Mouse (Mus musculus) liver, embryonic 15.5 days (tissue): ENCODE results near the gene Lgr6. TPM values are rescaled to one million over a fixed set of nuclear protein-coding genes. Genes with fewer than 3 reads are reported as not detected.
A peak's percentile ranks its signal among the peaks of the same experiment; 100 is the strongest.

Experiments
- ATAC-seq: fragments of 200-750 bp; cut with Nextera tagmentation; 2 replicates; pipeline ENCODE4 v1.8.0; 2017; ENCODE audit warnings: moderate number of reproducible peaks, mild to moderate bottlenecking, moderate library complexity; ENCODE audit not compliant: insufficient read depth
- H3K27ac ChIP-seq: fragments of 300-500 bp; sonication (generic); replicated peaks from 2 replicates; pipeline ENCODE4 v1.5.1; 2015; ENCODE audit warnings: mild to moderate bottlenecking, inconsistent platforms
- H3K27me3 ChIP-seq: fragments of 300-500 bp; sonication (generic); 2 replicates; pipeline ENCODE4 v1.6.1; 2015; ENCODE audit warnings: mild to moderate bottlenecking, inconsistent platforms
- H3K36me3 ChIP-seq: fragments of 300-500 bp; sonication (generic); replicated peaks from 2 replicates; pipeline ENCODE4 v1.6.1; 2015; ENCODE audit warnings: moderate library complexity, mild to moderate bottlenecking, inconsistent platforms
- H3K4me1 ChIP-seq: fragments of 300-500 bp; sonication (generic); replicated peaks from 2 replicates; pipeline ENCODE4 v1.6.1; 2015; ENCODE audit warnings: inconsistent platforms
- H3K4me2 ChIP-seq: fragments of 300-500 bp; sonication (generic); 2 replicates; pipeline ENCODE4 v1.6.1; 2015; ENCODE audit warnings: moderate library complexity, mild to moderate bottlenecking, inconsistent platforms
- H3K4me3 ChIP-seq: fragments of 300-500 bp; sonication (generic); replicated peaks from 2 replicates; pipeline ENCODE4 v1.5.1; 2015; ENCODE audit warnings: mild to moderate bottlenecking, inconsistent platforms
- H3K9ac ChIP-seq: fragments of 300-500 bp; sonication (generic); 2 replicates; pipeline ENCODE4 v1.6.1; 2015; ENCODE audit warnings: moderate library complexity, mild to moderate bottlenecking, inconsistent platforms
- H3K9me3 ChIP-seq: fragments of 300-500 bp; sonication (generic); replicated peaks from 2 replicates; pipeline ENCODE4 v1.6.1; 2016; ENCODE audit warnings: inconsistent platforms
- WGBS: fragments of 180-500 bp; shearing (Covaris S2); methylation state at CpG from one replicate; pipeline ENCODE4 v1.1.7; 2015; ENCODE audit warnings: mixed read lengths; ENCODE audit not compliant: insufficient replicate concordance; 5-methylcytosine and 5-hydroxymethylcytosine counted together
- polyA plus RNA-seq: library from polyadenylated mRNA; unstranded; fragments of >200 nt; fragmentation: Nextera tagmentation; extraction: Ambion mirVana; gene quantifications from 2 replicates; pipeline ENCODE4 v1.2.1, GENCODE M21; 2015

Gene Lgr6
- polyA plus RNA-seq, 1 experiment from 2014 or later, result 0.18 TPM

DNA sequence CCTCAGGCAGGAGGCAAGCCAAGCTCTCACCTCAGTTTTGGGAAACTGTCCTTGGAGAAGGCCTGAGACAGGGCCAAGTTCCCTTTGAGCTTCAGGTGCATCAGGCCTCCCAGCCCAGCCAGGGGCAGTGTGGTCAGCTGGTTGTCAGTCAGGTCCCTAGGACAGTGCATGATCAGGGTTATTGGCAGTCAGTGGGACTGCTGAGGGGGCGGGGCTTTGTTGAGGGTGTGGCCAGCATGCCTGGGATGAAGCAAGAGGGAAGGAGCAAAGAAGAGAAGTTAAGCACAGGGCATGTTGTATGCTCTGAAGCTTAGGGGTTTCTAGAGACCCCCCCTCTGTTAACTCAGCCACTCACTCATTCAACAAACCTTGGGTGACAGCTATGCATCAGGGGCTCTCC is 109.1 kb downstream of the Lgr6 start:
- no peak overlapping the region for H3K4me2 ChIP-seq
- no peak for ATAC-seq
- no peaks in the 10 kb centered on the region for H3K4me1 ChIP-seq
- no peaks in the 10 kb centered on the region for H3K9me3 ChIP-seq
- H3K27me3 ChIP-seq, result peaks cover 12% of the 10 kb centered on the region; the same call in 1 of the 2 replicates
- no peak overlapping the region for H3K4me3 ChIP-seq
- no peak overlapping the region for H3K9ac ChIP-seq
- no peaks in the 10 kb centered on the region for H3K36me3 ChIP-seq
- WGBS, result 0% methylated on average over 1 of the region's 1 CpGs
- H3K27ac ChIP-seq, result no peak overlapping the region

GRCm38 (mm10) chr1:134995437-134995836 is 109.6 kb downstream of the Lgr6 start:
- no peak overlapping the region for H3K27ac ChIP-seq
- H3K4me1 ChIP-seq, result no peaks in the 10 kb centered on the region
- H3K4me3 ChIP-seq, result no peak overlapping the region
- no peak for ATAC-seq
- 66% methylated on average over 4 of the region's 4 CpGs for WGBS
- H3K9me3 ChIP-seq, result no peaks in the 10 kb centered on the region
- H3K27me3 ChIP-seq, result peaks cover 16% of the 10 kb centered on the region
- no peaks in the 10 kb centered on the region for H3K36me3 ChIP-seq
- H3K9ac ChIP-seq, result no peak overlapping the region
- no peak overlapping the region for H3K4me2 ChIP-seq

GRCm38 (mm10) chr1:134994739-134995138 is 110.3 kb downstream of the Lgr6 start:
- no peak overlapping the region for H3K4me2 ChIP-seq
- WGBS, result 55% methylated on average over 3 of the region's 3 CpGs

DNA sequence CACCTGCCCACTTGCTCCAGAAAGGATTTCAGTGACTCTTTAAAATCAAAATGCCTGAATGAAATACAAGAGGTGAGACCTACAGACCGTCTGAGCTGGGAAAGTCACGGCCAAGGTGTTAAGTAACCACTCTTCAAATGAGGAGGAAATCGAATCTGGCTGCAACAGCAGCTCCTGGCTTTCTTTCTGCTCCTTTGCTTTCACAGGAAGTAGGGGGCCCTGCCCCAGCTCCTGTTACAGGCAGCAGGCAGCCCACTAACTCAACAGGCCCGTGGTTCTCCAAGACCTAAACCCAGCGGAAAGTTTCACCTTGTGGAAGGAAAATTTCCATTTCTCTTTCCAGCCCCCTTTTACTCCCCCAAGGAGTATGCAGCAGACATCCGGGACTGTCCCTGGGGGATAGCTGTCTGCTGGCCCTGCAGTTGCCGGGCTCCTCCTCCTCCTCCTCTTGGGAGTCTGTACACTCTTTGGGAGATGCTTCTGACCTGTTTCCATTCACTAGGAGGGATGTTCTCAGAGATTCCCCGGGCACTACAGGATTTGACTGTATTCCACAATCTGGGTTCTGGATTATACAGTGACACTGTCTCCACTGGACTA is 112.9 kb downstream of the Lgr6 start:
- Histone ChIP-seq H3K4me3 (no peak overlapping the region), H3K27ac (no peak overlapping the region), H3K4me1 (peaks cover 10% of the 10 kb centered on the region), H3K9me3 (no peaks in the 10 kb centered on the region), H3K27me3 (peaks cover 47% of the 10 kb centered on the region), H3K36me3 (no peaks in the 10 kb centered on the region), H3K4me2 (no peak overlapping the region), H3K9ac (no peak overlapping the region)
- WGBS, result 23% methylated on average over 8 of the region's 8 CpGs
- no peak for ATAC-seq

More at GRCm38 (mm10) chr1:134994739-134995138, 110.3 kb downstream of the Lgr6 start:
- no peak for ATAC-seq
- H3K27ac ChIP-seq, result no peak overlapping the region
- peaks cover 23% of the 10 kb centered on the region for H3K27me3 ChIP-seq
- H3K36me3 ChIP-seq, result no peaks in the 10 kb centered on the region
- no peaks in the 10 kb centered on the region for H3K4me1 ChIP-seq
- no peak overlapping the region for H3K4me3 ChIP-seq
- H3K9ac ChIP-seq, result no peak overlapping the region
- H3K9me3 ChIP-seq, result no peaks in the 10 kb centered on the region

GRCm38 (mm10) chr1:134989372-134989771 is 115.7 kb downstream of the Lgr6 start:
- Histone ChIP-seq H3K4me1 (peaks cover 10% of the 10 kb centered on the region), H3K4me2 (no peak overlapping the region), H3K9ac (no peak overlapping the region), H3K4me3 (no peak overlapping the region), H3K9me3 (no peaks in the 10 kb centered on the region), H3K27me3 (peaks cover 51% of the 10 kb centered on the region), H3K36me3 (no peaks in the 10 kb centered on the region), H3K27ac (no peak overlapping the region)
- 5% methylated on average over 7 of the region's 7 CpGs for WGBS
- ATAC-seq, result no peak

DNA sequence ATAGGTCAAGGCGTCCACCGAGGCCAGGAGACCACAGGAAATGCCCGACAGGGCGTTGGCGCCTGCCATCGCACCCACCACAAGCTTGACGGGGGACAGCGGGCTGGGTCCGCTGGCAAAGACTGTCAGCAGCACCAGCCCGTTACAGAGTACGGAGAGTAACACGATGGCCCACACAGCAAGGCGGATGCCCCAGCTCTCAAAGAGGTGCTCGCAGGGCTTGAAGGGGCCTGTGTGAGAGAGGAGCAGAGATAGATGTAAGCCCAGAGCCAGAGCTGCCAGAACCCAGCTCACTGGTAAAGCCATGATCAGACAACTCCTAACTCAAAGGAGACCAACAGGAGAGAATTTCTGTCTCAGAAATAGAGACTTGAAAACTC is 117.1 kb downstream of the Lgr6 start:
- 11% methylated on average over 14 of the region's 14 CpGs for WGBS
- Histone ChIP-seq H3K4me1 (peaks cover 10% of the 10 kb centered on the region), H3K4me2 (peak overlapping the region; percentile 65), H3K27ac (no peak overlapping the region), H3K9ac (no peak overlapping the region), H3K27me3 (peaks cover 48% of the 10 kb centered on the region), H3K9me3 (no peaks in the 10 kb centered on the region), H3K36me3 (no peaks in the 10 kb centered on the region), H3K4me3 (peak overlapping the region; percentile 37)
- ATAC-seq, result no peak

DNA sequence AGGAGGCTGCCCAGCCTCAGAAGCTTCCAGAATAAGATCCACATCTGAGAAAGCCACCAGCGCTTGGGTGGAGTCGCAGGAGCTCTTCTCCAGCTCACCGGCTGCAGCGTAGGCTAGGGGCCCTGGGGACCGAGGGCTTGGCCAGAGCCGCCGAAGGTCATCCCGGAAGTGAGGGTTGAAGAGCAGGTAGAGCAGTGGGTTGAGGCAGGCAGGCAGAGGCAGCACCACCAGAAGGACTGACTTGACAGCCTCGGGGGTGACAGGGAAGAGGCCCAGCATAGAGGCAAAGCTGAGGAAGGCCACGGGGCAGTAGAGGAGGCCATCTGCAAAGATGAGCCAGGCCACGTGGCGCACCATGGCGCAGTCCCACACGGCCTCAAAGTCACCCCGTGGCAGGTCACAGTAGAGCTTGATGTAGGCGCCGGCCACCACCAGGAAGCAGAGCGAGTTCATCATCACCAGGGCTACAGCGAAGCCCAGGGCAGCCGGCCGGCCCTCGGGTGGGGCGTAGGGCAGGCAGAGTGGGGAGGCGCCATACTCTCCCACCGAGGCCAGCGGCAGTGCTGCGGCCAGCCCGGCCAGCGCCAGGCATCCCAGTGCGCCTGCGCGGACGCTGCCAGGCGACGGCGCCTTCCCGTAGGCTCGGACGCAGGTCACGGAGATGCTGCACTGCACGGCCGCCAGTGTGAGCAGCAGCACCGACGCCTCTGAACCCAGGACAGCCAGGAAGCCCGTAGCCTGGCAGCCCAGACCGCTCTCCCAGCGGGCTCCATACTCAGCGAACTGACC is 117.7 kb downstream of the Lgr6 start:
- 27% methylated on average over 48 of the region's 48 CpGs for WGBS
- Histone ChIP-seq H3K27ac (no peak overlapping the region), H3K9me3 (no peaks in the 10 kb centered on the region), H3K36me3 (no peaks in the 10 kb centered on the region), H3K4me3 (peak overlapping the region; percentile 37), H3K4me2 (peak overlapping the region; percentile 65), H3K4me1 (peaks cover 10% of the 10 kb centered on the region), H3K27me3 (peaks cover 48% of the 10 kb centered on the region), H3K9ac (no peak overlapping the region)
- peak; percentile 18; the same call in 1 of the 2 replicates for ATAC-seq

- Histone ChIP-seq H3K9me3 (no peaks in the 10 kb centered on the region), H3K4me2 (no peak overlapping the region), H3K4me1 (no peaks in the 10 kb centered on the region), H3K27me3 (no peaks in the 10 kb centered on the region), H3K4me3 (no peak overlapping the region), H3K36me3 (peaks cover 70% of the 10 kb centered on the region), H3K27ac (no peak overlapping the region), H3K9ac (no peak overlapping the region)
- no peak for ATAC-seq
- WGBS, result 67% methylated on average over 1 of the region's 1 CpGs
Observed at GRCm38 (mm10) chr1:134972920-134973319, 132.2 kb downstream of the Lgr6 start.

DNA sequence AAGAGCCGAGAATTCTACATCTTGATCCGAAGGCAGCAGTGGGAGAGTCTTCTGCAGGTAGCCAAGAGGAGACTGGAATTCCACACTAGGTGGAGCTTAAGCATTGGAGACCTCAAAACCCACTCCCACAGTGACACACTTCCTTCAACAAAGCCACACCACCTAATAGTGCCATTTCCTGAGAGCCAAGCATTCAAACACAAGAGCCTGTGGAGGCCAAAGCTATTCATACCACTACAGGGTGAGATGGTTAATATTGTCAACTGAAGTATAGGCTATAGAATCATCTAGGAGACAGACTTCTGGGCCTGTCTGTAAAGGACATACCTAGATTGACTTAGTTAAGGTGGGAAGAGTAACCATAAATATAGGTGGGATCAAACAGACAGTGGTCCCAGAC is 139.6 kb downstream of the Lgr6 start:
- H3K9me3 ChIP-seq, result no peaks in the 10 kb centered on the region
- H3K36me3 ChIP-seq, result peaks cover 45% of the 10 kb centered on the region
- 83% methylated on average over 2 of the region's 2 CpGs for WGBS
- ATAC-seq, result no peak
- H3K27ac ChIP-seq, result no peak overlapping the region
- peaks cover 24% of the 10 kb centered on the region for H3K4me1 ChIP-seq
- no peak overlapping the region for H3K4me2 ChIP-seq
- no peak overlapping the region for H3K4me3 ChIP-seq
- no peaks in the 10 kb centered on the region for H3K27me3 ChIP-seq
- no peak overlapping the region for H3K9ac ChIP-seq

DNA sequence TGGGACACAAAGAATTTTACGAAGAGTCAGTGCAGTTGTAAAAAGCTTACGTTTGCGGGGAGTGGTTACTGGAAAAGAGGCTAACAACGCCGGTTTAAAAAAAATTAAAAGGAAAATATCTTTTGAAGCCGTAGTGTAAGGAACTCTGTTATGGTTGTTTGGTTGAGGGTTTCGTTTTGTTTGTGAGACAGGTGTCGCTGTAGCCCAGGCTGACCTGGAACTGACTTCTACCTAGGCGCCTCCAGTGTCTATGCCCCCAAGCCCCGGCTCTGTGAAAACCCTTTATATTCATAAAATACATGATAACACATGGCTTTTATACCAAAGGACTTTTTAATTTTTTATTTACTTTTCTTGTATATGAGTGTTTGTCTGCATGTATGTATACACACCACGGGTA is 142.3 kb downstream of the Lgr6 start:
- peak overlapping the region; percentile 91 for H3K4me2 ChIP-seq
- no peaks in the 10 kb centered on the region for H3K9me3 ChIP-seq
- WGBS, result 3% methylated on average over 11 of the region's 11 CpGs
- H3K36me3 ChIP-seq, result peaks cover 20% of the 10 kb centered on the region
- peak overlapping the region; percentile 76 for H3K9ac ChIP-seq
- H3K4me1 ChIP-seq, result peaks cover 24% of the 10 kb centered on the region
- peak overlapping the region; percentile 82 for H3K4me3 ChIP-seq
- no peaks in the 10 kb centered on the region for H3K27me3 ChIP-seq
- peak overlapping the region; percentile 85 for H3K27ac ChIP-seq
- ATAC-seq, result peak; percentile 74

DNA sequence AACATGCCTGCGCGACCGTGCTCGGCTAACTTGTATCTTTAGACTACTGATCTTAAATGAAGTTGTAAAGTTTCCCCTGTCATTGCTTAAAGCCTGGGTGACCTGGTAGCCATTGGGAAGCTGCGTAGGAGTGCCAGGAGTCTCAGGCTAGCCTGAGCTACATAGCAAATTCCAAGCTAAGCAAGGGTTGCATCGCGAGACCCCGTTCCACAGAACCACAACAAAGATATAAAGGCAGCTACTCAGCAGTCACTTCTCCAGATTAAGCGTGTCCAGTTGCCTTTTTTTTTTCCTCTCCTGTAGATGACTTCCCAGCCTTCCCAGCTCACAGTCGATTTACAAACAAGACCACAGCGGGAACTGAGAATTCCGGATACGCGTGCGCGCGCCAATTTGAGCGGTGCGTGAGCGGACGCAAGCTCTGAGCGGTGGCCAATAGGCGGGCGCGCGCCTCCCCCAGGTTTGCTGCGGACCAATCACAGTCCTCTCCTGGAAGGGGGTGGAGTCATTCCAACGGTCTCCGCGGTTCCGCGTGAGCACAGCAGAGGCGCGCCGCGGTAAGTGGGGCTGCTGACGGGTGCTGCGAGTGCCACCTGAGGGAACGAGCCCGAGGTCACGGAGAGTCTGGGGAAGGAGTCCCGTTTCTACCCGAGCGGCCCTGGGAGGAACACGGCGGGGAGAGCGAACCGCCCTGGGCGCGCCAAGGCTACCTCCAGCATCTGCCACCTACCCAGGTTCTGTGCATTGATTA is 142.8 kb downstream of the Lgr6 start, which contains the start of gene Ube2t:
Ube2t (plus strand) TSS at position 513 of the 751 bp plus-strand sequence.
- Histone ChIP-seq H3K36me3 (peaks cover 16% of the 10 kb centered on the region; the same call in 1 of the 2 replicates), H3K4me2 (peak within 1 kb of the TSS; percentile 91), H3K4me3 (peak within 1 kb of the TSS; percentile 82), H3K27me3 (no peaks in the 10 kb centered on the region), H3K9me3 (no peaks in the 10 kb centered on the region), H3K27ac (peak within 1 kb of the TSS; percentile 85), H3K9ac (peak within 1 kb of the TSS; percentile 76), H3K4me1 (peaks cover 24% of the 10 kb centered on the region)
- peak; percentile 100 for ATAC-seq
- WGBS, result 1% methylated on average over 50 of the region's 50 CpGs
